Mouse (Mus musculus) neural tube, embryonic 15.5 days (tissue): ENCODE results near the gene Lpin3. TPM values are rescaled to one million over a fixed set of nuclear protein-coding genes. Genes with fewer than 3 reads are reported as not detected.

Experiments
- ATAC-seq: fragments of 200-750 bp; cut with Nextera tagmentation; 2 replicates; pipeline ENCODE4 v1.8.0; 2017; ENCODE audit warnings: mild to moderate bottlenecking, moderate TSS enrichment, moderate library complexity; ENCODE audit not compliant: low FRiP score
- H3K27ac ChIP-seq: fragments of 300-500 bp; sonication (generic); replicated peaks from 2 replicates; pipeline ENCODE4 v1.5.1; 2015; ENCODE audit warnings: mild to moderate bottlenecking, inconsistent platforms
- H3K27me3 ChIP-seq: fragments of 300-500 bp; sonication (generic); replicated peaks from 2 replicates; pipeline ENCODE4 v1.6.1; 2015; ENCODE audit warnings: inconsistent platforms
- H3K36me3 ChIP-seq: fragments of 300-500 bp; sonication (generic); 2 replicates; pipeline ENCODE4 v1.6.1; 2015; ENCODE audit warnings: inconsistent platforms
- H3K4me1 ChIP-seq: fragments of 300-500 bp; sonication (generic); 2 replicates; pipeline ENCODE4 v1.6.1; 2015; ENCODE audit warnings: inconsistent platforms
- H3K4me2 ChIP-seq: fragments of 300-500 bp; sonication (generic); 2 replicates; pipeline ENCODE4 v1.6.1; 2015; ENCODE audit warnings: inconsistent platforms, mild to moderate bottlenecking, moderate library complexity
- H3K4me3 ChIP-seq: fragments of 300-500 bp; sonication (generic); replicated peaks from 2 replicates; pipeline ENCODE4 v1.5.1; 2015; ENCODE audit warnings: mild to moderate bottlenecking, inconsistent platforms
- H3K9ac ChIP-seq: fragments of 300-500 bp; sonication (generic); replicated peaks from 2 replicates; pipeline ENCODE4 v1.6.1; 2015; ENCODE audit warnings: mild to moderate bottlenecking, inconsistent platforms
- H3K9me3 ChIP-seq: fragments of 300-500 bp; sonication (generic); replicated peaks from 2 replicates; pipeline ENCODE4 v1.6.1; 2016; ENCODE audit warnings: inconsistent platforms
- WGBS: fragments of 180-500 bp; shearing (Covaris S2); methylation state at CpG from one replicate; pipeline ENCODE4 v1.1.7; 2015; ENCODE audit warnings: mixed read lengths; 5-methylcytosine and 5-hydroxymethylcytosine counted together
- polyA plus RNA-seq: library from polyadenylated mRNA; unstranded; fragments of >200 nt; fragmentation: Nextera tagmentation; extraction: Ambion mirVana; gene quantifications from 2 replicates; pipeline ENCODE4 v1.2.1, GENCODE M21; 2015

Lpin3 gene
- polyA plus RNA-seq, 1 experiment from 2014 or later: 0.72 TPM

DNA sequence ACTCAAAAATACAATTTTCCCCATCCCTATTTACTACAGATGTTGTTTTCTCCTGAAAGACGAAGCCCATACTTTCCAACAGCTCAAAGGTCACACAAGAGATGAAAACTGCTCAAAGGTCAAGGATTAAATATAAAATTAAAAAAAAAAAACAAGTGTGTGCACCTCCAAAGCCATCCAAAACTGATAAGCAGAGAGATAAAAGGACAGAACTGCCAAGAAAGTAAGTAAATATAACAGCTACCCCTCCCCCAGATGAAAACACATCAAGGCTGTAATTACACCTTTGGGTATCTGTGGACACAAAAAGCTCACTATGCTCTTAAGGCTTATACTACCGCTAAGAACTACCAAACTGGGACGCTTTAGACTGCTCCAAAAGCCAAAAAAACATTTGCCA lies 11.0 kb upstream of the Lpin3 start:
- H3K27ac ChIP-seq: no peak overlapping the region
- H3K4me1 ChIP-seq: peaks cover 20% of the 10 kb centered on the region
- H3K9me3 ChIP-seq: no peaks in the 10 kb centered on the region; the same call in 1 of the 2 replicates
- no peak overlapping the region for H3K9ac ChIP-seq
- WGBS: 74% methylated on average over 3 of the region's 3 CpGs
- no peak for ATAC-seq
- no peak overlapping the region for H3K4me2 ChIP-seq
- H3K27me3 ChIP-seq: no peaks in the 10 kb centered on the region
- no peak overlapping the region for H3K4me3 ChIP-seq
- H3K36me3 ChIP-seq: no peaks in the 10 kb centered on the region

GRCm38 (mm10) chr2:160871310-160871709 lies 9.2 kb upstream of the Lpin3 start:
- no peak for ATAC-seq
- H3K4me1 ChIP-seq: peaks cover 20% of the 10 kb centered on the region
- H3K27me3 ChIP-seq: no peaks in the 10 kb centered on the region
- H3K27ac ChIP-seq: no peak overlapping the region
- H3K4me3 ChIP-seq: peak overlapping the region; percentile 22
- no peaks in the 10 kb centered on the region for H3K9me3 ChIP-seq
- no peak overlapping the region for H3K9ac ChIP-seq
- 82% methylated on average over 3 of the region's 3 CpGs for WGBS
- peak overlapping the region; percentile 47 for H3K4me2 ChIP-seq
- H3K36me3 ChIP-seq: no peaks in the 10 kb centered on the region

DNA sequence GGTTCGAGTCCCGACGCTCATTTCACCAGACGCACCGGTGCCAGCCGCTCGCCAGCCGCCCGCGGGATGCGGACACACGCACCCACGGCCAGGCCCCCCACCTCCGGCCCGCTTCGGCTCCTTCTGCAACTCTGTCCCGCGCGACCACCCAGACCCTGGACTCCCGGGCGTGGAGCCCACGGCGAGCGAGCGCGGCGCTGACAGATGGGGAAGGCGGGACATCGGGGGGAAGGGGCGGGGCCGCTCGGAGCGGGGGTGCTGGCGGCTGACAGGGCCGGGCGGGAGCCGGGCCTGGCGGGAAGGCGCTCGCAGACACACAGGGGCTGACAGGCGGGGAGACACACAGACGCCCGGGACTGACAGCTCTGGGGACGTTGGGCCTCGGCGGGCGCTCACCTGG lies 8.1 kb upstream of the Lpin3 start:
- peak; percentile 92 for ATAC-seq
- Histone ChIP-seq H3K27ac (peak overlapping the region; percentile 99), H3K27me3 (no peaks in the 10 kb centered on the region), H3K4me3 (peak overlapping the region; percentile 98), H3K36me3 (no peaks in the 10 kb centered on the region), H3K4me1 (peaks cover 20% of the 10 kb centered on the region), H3K9me3 (no peaks in the 10 kb centered on the region), H3K9ac (peak overlapping the region; percentile 100), H3K4me2 (peak overlapping the region; percentile 75)
- WGBS: 0% methylated on average over 46 of the region's 47 CpGs

DNA sequence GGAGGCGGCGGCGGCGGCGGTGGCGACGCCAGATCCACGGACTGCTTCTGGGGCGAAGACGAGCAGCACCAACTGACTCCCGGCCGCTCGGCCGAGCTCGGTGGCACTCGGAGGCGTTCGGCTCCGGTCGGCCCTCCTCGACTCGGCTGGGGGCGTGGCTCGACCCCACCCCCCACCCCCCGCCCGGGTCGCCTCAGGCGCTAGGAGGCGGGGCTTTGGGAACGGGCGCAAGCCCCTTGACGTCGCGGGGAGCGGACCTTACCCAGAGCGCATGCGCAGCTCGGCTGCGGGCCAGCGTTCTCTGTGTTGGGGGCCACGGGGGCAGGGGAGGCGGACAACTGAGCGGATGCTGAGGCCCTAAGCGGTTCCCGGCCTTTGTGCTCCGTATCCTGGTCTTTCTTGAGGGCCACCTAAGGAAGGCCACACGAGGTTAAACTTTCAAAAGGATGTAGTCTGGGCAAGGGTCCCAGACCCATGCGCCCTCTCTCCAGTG lies 7.5 kb upstream of the Lpin3 start, which contains the start of gene Zhx3:
Zhx3 (minus strand) TSS at position 109 of the 493 bp plus-strand sequence.
- Histone ChIP-seq H3K4me1 (peaks cover 20% of the 10 kb centered on the region), H3K9me3 (no peaks in the 10 kb centered on the region), H3K27ac (peak within 1 kb of the TSS; percentile 99), H3K27me3 (no peaks in the 10 kb centered on the region), H3K9ac (peak within 1 kb of the TSS; percentile 100), H3K4me3 (peak within 1 kb of the TSS; percentile 98), H3K36me3 (no peaks in the 10 kb centered on the region), H3K4me2 (peak within 1 kb of the TSS; percentile 75)
- peak; percentile 98 for ATAC-seq
- under 1% methylated on average over 40 of the region's 48 CpGs for WGBS

- H3K9me3 ChIP-seq: no peaks in the 10 kb centered on the region
- H3K9ac ChIP-seq: no peak overlapping the region
- no peak for ATAC-seq
- H3K27me3 ChIP-seq: no peaks in the 10 kb centered on the region
- peaks cover 20% of the 10 kb centered on the region for H3K4me1 ChIP-seq
- 82% methylated on average over 5 of the region's 5 CpGs for WGBS
- H3K36me3 ChIP-seq: no peaks in the 10 kb centered on the region
- H3K4me2 ChIP-seq: no peak overlapping the region
- no peak overlapping the region for H3K27ac ChIP-seq
- H3K4me3 ChIP-seq: no peak overlapping the region
Observed at GRCm38 (mm10) chr2:160874231-160874877, 6.1 kb upstream of the Lpin3 start.

DNA sequence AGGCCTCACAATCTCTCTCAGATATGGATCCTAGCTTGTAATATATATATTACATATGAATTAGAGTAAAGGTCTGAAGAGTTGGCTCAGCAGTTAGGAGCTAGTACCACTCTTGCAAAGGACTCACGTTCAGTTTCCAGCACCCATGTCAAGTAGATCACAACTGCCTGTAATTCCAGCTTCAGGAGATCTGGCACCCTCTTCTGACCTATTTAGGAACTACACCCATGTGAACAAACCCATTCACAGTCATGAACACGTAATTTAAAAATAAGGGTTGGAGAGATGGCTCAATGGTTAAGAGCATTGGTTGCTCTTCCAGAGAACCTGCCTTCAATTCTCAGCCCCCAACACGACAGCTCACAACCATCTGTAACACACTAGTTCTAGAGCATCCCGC lies 4.4 kb upstream of the Lpin3 start:
- Histone ChIP-seq H3K9me3 (no peaks in the 10 kb centered on the region), H3K9ac (no peak overlapping the region), H3K36me3 (no peaks in the 10 kb centered on the region), H3K27ac (no peak overlapping the region), H3K4me1 (peaks cover 12% of the 10 kb centered on the region), H3K4me3 (no peak overlapping the region), H3K4me2 (no peak overlapping the region), H3K27me3 (no peaks in the 10 kb centered on the region)
- 87% methylated on average over 4 of the region's 4 CpGs for WGBS
- no peak for ATAC-seq

DNA sequence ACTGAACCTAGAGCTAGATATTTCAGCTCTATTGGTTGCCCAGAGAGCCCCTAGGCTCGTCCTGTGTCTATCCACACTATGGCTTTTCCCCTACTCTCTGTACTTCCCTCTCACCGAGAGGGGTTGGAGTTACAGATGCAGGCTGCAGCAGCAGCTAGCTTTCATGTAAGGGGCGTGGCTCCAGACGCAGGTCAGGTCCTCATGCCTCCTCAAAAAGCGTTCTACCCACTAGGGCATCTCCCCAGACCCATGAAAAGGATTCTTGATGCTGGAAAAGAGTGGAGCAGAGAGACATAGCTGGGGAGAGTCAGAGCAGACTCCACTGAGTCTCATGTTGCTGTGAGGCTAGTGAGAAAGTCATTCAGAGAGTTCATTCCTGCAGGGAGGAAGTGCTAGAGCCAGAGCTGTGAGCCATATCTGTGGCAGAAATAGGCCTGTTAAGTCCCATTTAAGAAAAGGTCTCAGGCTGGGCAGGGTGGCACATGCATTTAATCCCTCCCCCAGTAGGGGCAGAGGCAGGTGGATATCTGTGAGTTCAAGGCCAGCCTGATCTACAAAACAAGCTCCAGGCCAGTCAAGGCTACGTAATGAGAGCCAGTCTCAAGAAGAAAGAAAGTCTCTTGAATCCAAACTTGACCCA lies 1.1 kb downstream of the Lpin3 start:
- H3K9me3 ChIP-seq: no peaks in the 10 kb centered on the region

GRCm38 (mm10) chr2:160882436-160882835 lies 2.0 kb downstream of the Lpin3 start:
- no peak overlapping the region for H3K4me2 ChIP-seq
- no peak overlapping the region for H3K4me3 ChIP-seq
- no peaks in the 10 kb centered on the region for H3K27me3 ChIP-seq
- H3K27ac ChIP-seq: no peak overlapping the region
- H3K9ac ChIP-seq: no peak overlapping the region
- no peaks in the 10 kb centered on the region for H3K36me3 ChIP-seq
- WGBS: 77% methylated on average over 5 of the region's 5 CpGs
- ATAC-seq: no peak
- H3K9me3 ChIP-seq: no peaks in the 10 kb centered on the region
- peaks cover 4% of the 10 kb centered on the region for H3K4me1 ChIP-seq

More for the DNA sequence above, 1.1 kb downstream of the Lpin3 start:
- Histone ChIP-seq H3K4me2 (no peak overlapping the region), H3K4me1 (no peaks in the 10 kb centered on the region), H3K9ac (no peak overlapping the region), H3K27me3 (no peaks in the 10 kb centered on the region), H3K4me3 (no peak overlapping the region), H3K27ac (no peak overlapping the region), H3K36me3 (no peaks in the 10 kb centered on the region)
- WGBS: 61% methylated on average over 6 of the region's 6 CpGs
- no peak for ATAC-seq

- H3K9me3 ChIP-seq: no peaks in the 10 kb centered on the region
- H3K9ac ChIP-seq: no peak overlapping the region
- peaks cover 12% of the 10 kb centered on the region for H3K27me3 ChIP-seq
- H3K4me2 ChIP-seq: no peak overlapping the region
- WGBS: 82% methylated on average over 4 of the region's 4 CpGs
- H3K4me1 ChIP-seq: peaks cover 15% of the 10 kb centered on the region
- no peaks in the 10 kb centered on the region for H3K36me3 ChIP-seq
- no peak overlapping the region for H3K27ac ChIP-seq
- ATAC-seq: no peak
- no peak overlapping the region for H3K4me3 ChIP-seq
Observed at GRCm38 (mm10) chr2:160883912-160884311, 3.4 kb downstream of the Lpin3 start.

DNA sequence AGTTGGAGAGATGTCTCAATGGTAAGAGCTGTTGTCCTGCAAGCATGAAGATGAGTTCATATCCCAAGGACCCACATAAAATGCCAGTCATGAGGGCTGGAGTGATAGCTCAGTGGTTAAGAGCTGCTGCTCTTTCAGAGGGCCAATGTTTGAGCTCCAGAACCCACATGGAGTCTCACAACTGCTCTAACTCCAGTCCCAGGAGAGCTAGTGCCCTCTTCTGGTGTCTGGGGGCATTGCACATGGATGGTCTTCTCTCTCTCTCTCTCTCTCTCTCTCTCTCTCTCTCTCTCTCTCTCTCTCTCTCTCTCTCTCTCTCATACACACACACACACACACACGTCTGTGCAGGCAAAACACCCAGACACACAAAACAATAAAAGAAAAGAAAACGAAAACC lies 4.4 kb downstream of the Lpin3 start:
- peaks cover 12% of the 10 kb centered on the region for H3K27me3 ChIP-seq
- no peak overlapping the region for H3K27ac ChIP-seq
- H3K9me3 ChIP-seq: no peaks in the 10 kb centered on the region
- WGBS: 25% methylated on average over 2 of the region's 2 CpGs
- H3K4me3 ChIP-seq: no peak overlapping the region
- peaks cover 15% of the 10 kb centered on the region for H3K4me1 ChIP-seq
- ATAC-seq: no peak
- H3K36me3 ChIP-seq: no peaks in the 10 kb centered on the region
- H3K4me2 ChIP-seq: no peak overlapping the region
- H3K9ac ChIP-seq: no peak overlapping the region

GRCm38 (mm10) chr2:160886221-160886620 lies 5.8 kb downstream of the Lpin3 start:
- Histone ChIP-seq H3K9ac (no peak overlapping the region), H3K9me3 (no peaks in the 10 kb centered on the region), H3K36me3 (no peaks in the 10 kb centered on the region), H3K27ac (no peak overlapping the region), H3K4me1 (peaks cover 15% of the 10 kb centered on the region), H3K4me3 (no peak overlapping the region), H3K4me2 (no peak overlapping the region), H3K27me3 (peaks cover 12% of the 10 kb centered on the region)
- ATAC-seq: no peak
- 73% methylated on average over 3 of the region's 3 CpGs for WGBS

DNA sequence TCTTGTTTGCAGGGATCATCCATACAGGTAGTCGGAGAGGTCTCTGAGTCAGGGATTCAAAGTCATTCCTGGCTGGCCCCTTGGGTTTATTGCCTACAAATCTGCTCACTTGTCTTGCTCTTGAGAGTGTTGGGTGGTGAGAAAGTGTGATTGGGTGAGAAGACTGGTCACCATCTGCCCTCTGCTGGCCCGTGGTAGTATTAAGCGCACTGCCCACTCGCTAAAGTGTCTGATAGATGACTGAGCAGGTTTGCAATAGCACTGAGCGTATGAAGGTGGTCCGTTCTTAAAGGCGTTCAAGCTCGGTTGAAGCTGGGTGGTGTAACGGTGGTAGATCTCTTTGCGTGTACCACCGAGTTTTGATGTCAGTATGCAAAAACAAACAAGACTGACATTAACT lies 6.8 kb downstream of the Lpin3 start:
- peak; percentile 87 for ATAC-seq
- Histone ChIP-seq H3K4me1 (peaks cover 15% of the 10 kb centered on the region), H3K4me3 (peak overlapping the region; percentile 44), H3K9ac (0 out of 2 replicates have a peak overlapping the region, but pooled peaks have one; percentile 21), H3K9me3 (no peaks in the 10 kb centered on the region), H3K27me3 (peaks cover 12% of the 10 kb centered on the region), H3K27ac (no peak overlapping the region; the same call in 1 of the 2 replicates), H3K4me2 (peak overlapping the region; percentile 88), H3K36me3 (no peaks in the 10 kb centered on the region)
- 1% methylated on average over 11 of the region's 11 CpGs for WGBS
